9 mouse cellular contexts compared by ENCODE assay signal in genomic region chr11:69151004-69151403, GRCm38 (mm10). TPM values are rescaled to one million over a fixed set of nuclear protein-coding genes. Genes with fewer than 3 reads are reported as not detected.
DNase-seq lines count a peak whose midpoint lies in the region; ATAC-seq and TF ChIP-seq lines count a peak whose summit lies in the region.
"Had no signal": no experiment of that assay in that cellular context is flagged by ENCODE, and none has a peak within 500 bp of the region (broad histone marks: within the 10 kb centered on the region; RNA-seq: fewer than 3 reads in every experiment).

No protein-coding gene starts in this region.

- no peaks in the 10 kb centered on the region for H3K36me3 ChIP-seq in heart, embryonic 13.5 days
- H3K36me3 ChIP-seq in ES-E14 (ENCODE audit: control insufficient read depth, insufficient read depth, low read length, poor library complexity, severe bottlenecking), result no peaks in the 10 kb centered on the region
- no peaks in the 10 kb centered on the region for H3K36me3 ChIP-seq in hindbrain, embryonic 11.5 days (ENCODE audit: control insufficient read depth, insufficient read depth, low read length)
- no peaks in the 10 kb centered on the region for H3K36me3 ChIP-seq in midbrain, embryonic 11.5 days (ENCODE audit: control insufficient read depth, insufficient read depth, low read length)

- intact Hi-C loops in heart, postnatal 25 days (cut with DNase I), result no loop called here

- no peak for DNase-seq in heart, postnatal 25 days (ENCODE audit: low spot score)
- DNase-seq in ES-E14 (ENCODE audit: low read depth, low spot score), result no peak
- DNase-seq in hindbrain, embryonic 11.5 days (ENCODE audit: low spot score), result no peak
- peak; percentile 82 for DNase-seq in midbrain, embryonic 11.5 days (ENCODE audit: low spot score, missing footprints)
- no peak for DNase-seq in right cerebral cortex, postnatal 36 days (ENCODE audit: low spot score in 2 of 2)
- no peak for DNase-seq in lung, postnatal 14 days
- DNase-seq in embryo, embryonic 9.5 days (ENCODE audit: extremely low spot score), result no peak

- no peaks in the 10 kb centered on the region for H3K4me1 ChIP-seq in heart, embryonic 13.5 days
- H3K4me1 ChIP-seq in ES-E14 (ENCODE audit: control insufficient read depth in 2 of 2, insufficient read depth in 2 of 2, low read length in 2 of 2, poor library complexity in 1 of 2), result peaks cover 0 to 6% of the 10 kb centered on the region in 2 experiments; a peak in 2 of 4 replicates
- H3K4me1 ChIP-seq in hindbrain, embryonic 11.5 days (replicated peaks; ENCODE audit: control insufficient read depth, insufficient read depth, low read length), result no peaks in the 10 kb centered on the region
- no peaks in the 10 kb centered on the region for H3K4me1 ChIP-seq in midbrain, embryonic 11.5 days (ENCODE audit: control insufficient read depth, insufficient read depth, low read length)

- no peak overlapping the region for H3K27ac ChIP-seq in heart, embryonic 13.5 days (replicated peaks)
- no peak overlapping the region for H3K27ac ChIP-seq in ES-E14 (ENCODE audit: insufficient read depth, low read depth, low read length, poor library complexity, severe bottlenecking)
- H3K27ac ChIP-seq in hindbrain, embryonic 11.5 days (ENCODE audit: low read depth, low read length), result no peak overlapping the region
- no peak overlapping the region for H3K27ac ChIP-seq in midbrain, embryonic 11.5 days (ENCODE audit: low read depth, low read length)

- H3K4me3 ChIP-seq in heart, embryonic 13.5 days, result peak overlapping the region; percentile 27
- H3K4me3 ChIP-seq in ES-E14 (ENCODE audit: insufficient read depth in 1 of 2, low read depth in 1 of 2, low read length in 2 of 2, poor library complexity in 1 of 2, severe bottlenecking in 1 of 2), result peak overlapping the region; percentile 40 to 74; a peak in 3 of 4 replicates
- no peak overlapping the region for H3K4me3 ChIP-seq in hindbrain, embryonic 11.5 days (ENCODE audit: low read depth, low read length)
- no peak overlapping the region for H3K4me3 ChIP-seq in midbrain, embryonic 11.5 days (ENCODE audit: low read depth, low read length)

- H3K9me3 ChIP-seq in heart, embryonic 13.5 days, result no peaks in the 10 kb centered on the region
- no peaks in the 10 kb centered on the region for H3K9me3 ChIP-seq in ES-E14 (ENCODE audit: control insufficient read depth, insufficient read depth, low read depth, low read length)
- no peaks in the 10 kb centered on the region for H3K9me3 ChIP-seq in hindbrain, embryonic 11.5 days (ENCODE audit: control insufficient read depth, low read length)
- no peaks in the 10 kb centered on the region for H3K9me3 ChIP-seq in midbrain, embryonic 11.5 days (ENCODE audit: control insufficient read depth, low read length)

- peaks cover 55% of the 10 kb centered on the region for H3K27me3 ChIP-seq in heart, embryonic 13.5 days (replicated peaks)
- no peaks in the 10 kb centered on the region for H3K27me3 ChIP-seq in hindbrain, embryonic 11.5 days (ENCODE audit: control insufficient read depth, insufficient read depth, low read length)
- no peaks in the 10 kb centered on the region for H3K27me3 ChIP-seq in midbrain, embryonic 11.5 days (ENCODE audit: control insufficient read depth, insufficient read depth, low read length)

- WGBS in heart, embryonic 13.5 days, result 55% methylated on average over 6 of the region's 6 CpGs
- 65% methylated on average over 6 of the region's 6 CpGs for WGBS in hindbrain, embryonic 11.5 days
- 74% methylated on average over 6 of the region's 6 CpGs for WGBS in midbrain, embryonic 11.5 days

- peak overlapping the region; percentile 61 for H3K9ac ChIP-seq in heart, embryonic 13.5 days
- peak overlapping the region; percentile 42; the same call in 1 of the 2 replicates for H3K9ac ChIP-seq in ES-E14 (ENCODE audit: insufficient read depth, low read depth, low read length, poor library complexity, severe bottlenecking)
- no peak overlapping the region for H3K9ac ChIP-seq in hindbrain, embryonic 11.5 days (ENCODE audit: low read depth, low read length)
- no peak overlapping the region for H3K9ac ChIP-seq in midbrain, embryonic 11.5 days (ENCODE audit: low read length)

- no peak for ATAC-seq in heart, embryonic 13.5 days (ENCODE audit: extremely low read depth, insufficient number of reproducible peaks, low FRiP score, low TSS enrichment)
- no peak for ATAC-seq in hindbrain, embryonic 11.5 days (ENCODE audit: low FRiP score)
- no peak for ATAC-seq in midbrain, embryonic 11.5 days (ENCODE audit: low FRiP score)

- in situ Hi-C loops in ES-E14 (cut with MboI; ENCODE audit: low sequenced_read_pairs in 2 of 2, unreplicated experiment in 2 of 2), result no loop called here

- H3K4me2 ChIP-seq in heart, embryonic 13.5 days, result peak overlapping the region; percentile 57
- H3K4me2 ChIP-seq in hindbrain, embryonic 11.5 days (replicated peaks; ENCODE audit: low read depth, low read length), result peak overlapping the region; percentile 22; the same call in 1 of the 2 replicates
- no peak overlapping the region for H3K4me2 ChIP-seq in midbrain, embryonic 11.5 days

TF ChIP-seq in ES-E14, 5 proteins besides CTCF, POLR2A, EP300 and RAD21:
- TF ChIP-seq CHD2 (IDR thresholded peaks at IDR 0.05; ENCODE audit: low read depth, low read length), result no peak
- no peak for TF ChIP-seq MAFK (IDR thresholded peaks at IDR 0.05; ENCODE audit: insufficient read depth, low read depth, low read length)
- no peak for TF ChIP-seq ZC3H11A (IDR thresholded peaks at IDR 0.05; ENCODE audit: borderline replicate concordance, low read depth, low read length)
- TF ChIP-seq HCFC1 (IDR thresholded peaks at IDR 0.05; ENCODE audit: borderline replicate concordance, insufficient read depth, low read length), result no peak

RNA-seq across cellular contexts. Expression of gene Alox12b, which starts 5.8 kb away (rescaled TPM):
- polyA plus RNA-seq in heart, embryonic 13.5 days (2015; fragmentation: Nextera tagmentation; extraction: Ambion mirVana), result not detected in 2 replicates
- total RNA-seq in heart, postnatal 25 days (2021), result not detected
- total RNA-seq in ES-E14 (2012; rRNA removed), result 0.21 and 0.22 TPM in 2 replicates
- polyA plus RNA-seq in hindbrain, embryonic 11.5 days (2014; fragmentation: Nextera tagmentation; extraction: Ambion mirVana), result 0.06 and 0.20 TPM in 2 replicates
- not detected in 2 replicates for polyA plus RNA-seq in midbrain, embryonic 11.5 days (2014; fragmentation: Nextera tagmentation; extraction: Ambion mirVana)
- total RNA-seq: adrenal gland, postnatal 36 days had no signal

RNA-seq across cellular contexts. Expression of gene Aloxe3, which starts 25.3 kb away (rescaled TPM):
- 0.13 and 0.14 TPM in 2 replicates for polyA plus RNA-seq in heart, embryonic 13.5 days (2015; fragmentation: Nextera tagmentation; extraction: Ambion mirVana)
- total RNA-seq in heart, postnatal 25 days (2021), result not detected
- total RNA-seq in ES-E14 (2012; rRNA removed), result 0.49 and 1.4 TPM in 2 replicates
- polyA plus RNA-seq in hindbrain, embryonic 11.5 days (2014; fragmentation: Nextera tagmentation; extraction: Ambion mirVana), result 0.06 and 0.40 TPM in 2 replicates
- polyA plus RNA-seq in midbrain, embryonic 11.5 days (2014; fragmentation: Nextera tagmentation; extraction: Ambion mirVana), result 0.15 and 0.74 TPM in 2 replicates

RNA-seq across cellular contexts. Expression of gene 9130213A22Rik, which starts 28.6 kb away (rescaled TPM):
- polyA plus RNA-seq in heart, embryonic 13.5 days (2015; fragmentation: Nextera tagmentation; extraction: Ambion mirVana), result 0.41 and 0.60 TPM in 2 replicates
- under 1 TPM in 1 of 2 experiments, not detected in 1; 0.21 TPM for total RNA-seq in heart, postnatal 25 days (2021)
- not detected in 2 replicates for total RNA-seq in ES-E14 (2012; rRNA removed)
- polyA plus RNA-seq in hindbrain, embryonic 11.5 days (2014; fragmentation: Nextera tagmentation; extraction: Ambion mirVana), result 0.21 TPM in 1 of 2 replicates, not detected in the other
- polyA plus RNA-seq in midbrain, embryonic 11.5 days (2014; fragmentation: Nextera tagmentation; extraction: Ambion mirVana), result 0.11 TPM in 1 of 2 replicates, not detected in the other

RNA-seq across cellular contexts. Expression of gene Hes7, which starts 30.8 kb away (rescaled TPM):
- polyA plus RNA-seq in heart, embryonic 13.5 days (2015; fragmentation: Nextera tagmentation; extraction: Ambion mirVana), result 0.47 and 0.67 TPM in 2 replicates
- total RNA-seq in heart, postnatal 25 days (2021), result under 1 TPM in 1 of 2 experiments, not detected in 1; 0.14 TPM
- not detected in 2 replicates for total RNA-seq in ES-E14 (2012; rRNA removed)
- 0.19 and 0.29 TPM in 2 replicates for polyA plus RNA-seq in hindbrain, embryonic 11.5 days (2014; fragmentation: Nextera tagmentation; extraction: Ambion mirVana)
- 0.17 and 0.33 TPM in 2 replicates for polyA plus RNA-seq in midbrain, embryonic 11.5 days (2014; fragmentation: Nextera tagmentation; extraction: Ambion mirVana)

RNA-seq across cellular contexts. Expression of gene Alox8, which starts 46.6 kb away (rescaled TPM):
- polyA plus RNA-seq in heart, embryonic 13.5 days (2015; fragmentation: Nextera tagmentation; extraction: Ambion mirVana), result 1.1 and 1.5 TPM in 2 replicates
- total RNA-seq in heart, postnatal 25 days (2021), result 1 to 10 TPM; 1.6 to 1.8 TPM
- 0.85 and 1.6 TPM in 2 replicates for total RNA-seq in ES-E14 (2012; rRNA removed)
- polyA plus RNA-seq in hindbrain, embryonic 11.5 days (2014; fragmentation: Nextera tagmentation; extraction: Ambion mirVana), result 0.04 TPM in 1 of 2 replicates, not detected in the other
- polyA plus RNA-seq in midbrain, embryonic 11.5 days (2014; fragmentation: Nextera tagmentation; extraction: Ambion mirVana), result 0.11 TPM in 1 of 2 replicates, not detected in the other
- total RNA-seq: adrenal gland, postnatal 36 days had no signal

Comparison
In these comparisons a context has a peak if more than half of its experiments do, and no peak if none do; other contexts are left out.
1. H3K4me3 ChIP-seq: peak in heart, embryonic 13.5 days (single experiment) and ES-E14 (2 of 2); none in hindbrain, embryonic 11.5 days (single experiment) and midbrain, embryonic 11.5 days (single experiment).
2. H3K9ac ChIP-seq: peak in heart, embryonic 13.5 days (single experiment) and ES-E14 (single experiment); none in hindbrain, embryonic 11.5 days (single experiment) and midbrain, embryonic 11.5 days (single experiment).